Comparison of ENCODE assay signal across 34 mouse cellular contexts in the genomic region with DNA sequence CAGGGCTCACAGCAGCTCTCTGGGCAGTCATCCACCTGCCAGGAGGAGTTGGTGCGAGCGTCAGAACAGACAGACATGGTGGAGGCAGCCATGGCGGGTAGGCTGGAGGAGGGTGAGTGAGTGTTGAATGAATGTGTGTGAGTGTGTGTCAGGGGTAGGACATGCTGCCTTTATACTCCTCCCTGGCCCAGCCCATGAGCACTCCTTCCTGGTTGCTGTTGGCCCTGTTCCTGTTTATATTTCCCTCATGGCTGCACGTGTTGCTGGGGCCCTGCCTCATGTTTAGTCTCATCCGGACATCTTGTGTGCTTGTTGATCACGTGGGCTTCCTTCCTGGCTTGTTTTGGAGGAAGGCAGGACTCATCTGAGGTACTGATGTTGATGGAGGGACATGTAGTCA. TPM values are rescaled to one million over a fixed set of nuclear protein-coding genes. Genes with fewer than 3 reads are reported as not detected.
DNase-seq lines count a peak whose midpoint lies in the region; ATAC-seq and TF ChIP-seq lines count a peak whose summit lies in the region.
"Had no signal": no experiment of that assay in that cellular context is flagged by ENCODE, and none has a peak within 500 bp of the region (broad histone marks: within the 10 kb centered on the region; RNA-seq: fewer than 3 reads in every experiment).

A gene (minus strand): TSS at position 145 of the 400 bp plus-strand sequence.

- no peak within 1 kb of the TSS for H3K4me2 ChIP-seq in lung, embryonic 16.5 days (ENCODE audit: low read depth, low read length)
- no peak within 1 kb of the TSS for H3K4me2 ChIP-seq in stomach, postnatal 0 days (replicated peaks; ENCODE audit: low read depth)
- H3K4me2 ChIP-seq: embryonic facial prominence, embryonic 12.5 days; embryonic facial prominence, embryonic 15.5 days; heart, embryonic 13.5 days; hindbrain, embryonic 14.5 days had no signal

- H3K9ac ChIP-seq in lung, embryonic 16.5 days (ENCODE audit: low read length) = no peak within 1 kb of the TSS
- H3K9ac ChIP-seq in stomach, postnatal 0 days (ENCODE audit: low read length) = no peak within 1 kb of the TSS
- H3K9ac ChIP-seq: embryonic facial prominence, embryonic 12.5 days; embryonic facial prominence, embryonic 15.5 days; forebrain, postnatal 0 days; heart, embryonic 13.5 days; hindbrain, embryonic 14.5 days had no signal

- no peak within 1 kb of the TSS for H3K27ac ChIP-seq in lung, embryonic 16.5 days (ENCODE audit: low read length)
- H3K27ac ChIP-seq in stomach, postnatal 0 days (replicated peaks) = no peak within 1 kb of the TSS
- H3K27ac ChIP-seq: embryonic facial prominence, embryonic 12.5 days; embryonic facial prominence, embryonic 15.5 days; gastrocnemius, adult 2 months; heart, embryonic 10.5 days; heart, embryonic 13.5 days; hindbrain, embryonic 14.5 days; hindbrain, postnatal 0 days had no signal

- H3K9me3 ChIP-seq in lung, embryonic 16.5 days (ENCODE audit: control insufficient read depth, low read length) = no peaks in the 10 kb centered on the region
- no peaks in the 10 kb centered on the region for H3K9me3 ChIP-seq in stomach, postnatal 0 days (ENCODE audit: control insufficient read depth, low read length)
- H3K9me3 ChIP-seq: embryonic facial prominence, embryonic 12.5 days; embryonic facial prominence, embryonic 15.5 days; heart, embryonic 10.5 days had no signal

- TF ChIP-seq CTCF in stomach, postnatal 0 days (IDR thresholded peaks at IDR 0.05; ENCODE audit: low read depth) = no peak

- H3K4me3 ChIP-seq in lung, embryonic 16.5 days (ENCODE audit: low read length) = no peak within 1 kb of the TSS
- no peak within 1 kb of the TSS for H3K4me3 ChIP-seq in stomach, postnatal 0 days (ENCODE audit: low read depth, low read length)
- H3K4me3 ChIP-seq: embryonic facial prominence, embryonic 12.5 days; embryonic facial prominence, embryonic 15.5 days; gastrocnemius, adult 2 months; heart, embryonic 10.5 days; heart, embryonic 13.5 days had no signal

- no peaks in the 10 kb centered on the region for H3K27me3 ChIP-seq in lung, embryonic 16.5 days (ENCODE audit: control insufficient read depth, insufficient read depth, low read depth, low read length)
- H3K27me3 ChIP-seq in stomach, postnatal 0 days (ENCODE audit: control insufficient read depth, insufficient read depth, low read length) = no peaks in the 10 kb centered on the region
- H3K27me3 ChIP-seq: embryonic facial prominence, embryonic 12.5 days; embryonic facial prominence, embryonic 15.5 days; heart, embryonic 13.5 days had no signal

- no peak for DNase-seq in lung, postnatal 14 days
- peak; percentile 19 for DNase-seq in MN1 (ENCODE audit: low spot score)
- DNase-seq in lung, postnatal 36 days = peak; percentile 2
- no peak for DNase-seq in stomach, postnatal 0 days (ENCODE audit: low spot score)
- DNase-seq in adrenal gland, postnatal 14 days = no peak
- DNase-seq: adrenal gland, adult 8-10 months; adrenal gland, postnatal 36 days; cerebellum, adult 2 months; cerebellum, adult 9-11 months; cerebellum, postnatal 25 days; forebrain, postnatal 0 days; gastrocnemius, adult 2 months; gastrocnemius, postnatal 14 days; heart, adult 18-20 months; heart, postnatal 14 days; heart, postnatal 4 days had no signal

- no peaks in the 10 kb centered on the region for H3K36me3 ChIP-seq in lung, embryonic 16.5 days (ENCODE audit: control insufficient read depth, insufficient read depth, low read length)
- no peaks in the 10 kb centered on the region for H3K36me3 ChIP-seq in stomach, postnatal 0 days (ENCODE audit: control insufficient read depth, insufficient read depth, low read length)
- H3K36me3 ChIP-seq: embryonic facial prominence, embryonic 12.5 days; embryonic facial prominence, embryonic 15.5 days; heart, embryonic 10.5 days; heart, embryonic 13.5 days had no signal

- peak; percentile 47; the same call in 1 of the 2 replicates for ATAC-seq in lung, embryonic 16.5 days (ENCODE audit: low read depth)
- peak; percentile 29; the same call in 1 of the 2 replicates for ATAC-seq in stomach, postnatal 0 days (ENCODE audit: low FRiP score, low TSS enrichment)
- ATAC-seq: activated CD4-positive, CD25-positive, alpha-beta regulatory T cell, adult 4 months; CD4-positive, CD25-positive, alpha-beta regulatory T cell, adult 4 months; forebrain, embryonic 14.5 days; forebrain, postnatal 0 days; hindbrain, postnatal 0 days had no signal

- 52% methylated on average over 6 of the region's 6 CpGs for WGBS in lung, embryonic 16.5 days
- WGBS in stomach, postnatal 0 days = 50% methylated on average over 6 of the region's 6 CpGs

- no peak for TF ChIP-seq EP300 in stomach, postnatal 0 days (optimal IDR thresholded peaks at IDR 0.05)

- no peaks in the 10 kb centered on the region for H3K4me1 ChIP-seq in lung, embryonic 16.5 days (replicated peaks; ENCODE audit: control insufficient read depth, insufficient read depth, low read length)
- H3K4me1 ChIP-seq in stomach, postnatal 0 days (replicated peaks; ENCODE audit: control insufficient read depth, insufficient read depth) = no peaks in the 10 kb centered on the region
- H3K4me1 ChIP-seq: embryonic facial prominence, embryonic 12.5 days; embryonic facial prominence, embryonic 15.5 days; heart, embryonic 10.5 days; heart, embryonic 13.5 days had no signal

RNA-seq across cellular contexts. Expression of the gene that starts here (rescaled TPM):
- polyA plus RNA-seq in lung, embryonic 16.5 days (2015; fragmentation: Nextera tagmentation; extraction: Ambion mirVana) = not detected in 2 replicates
- polyA plus RNA-seq in stomach, postnatal 0 days (2015; fragmentation: Nextera tagmentation; extraction: Ambion mirVana) = not detected in 2 replicates
- not detected in 2 replicates for total RNA-seq in adrenal gland, postnatal 14 days (2021)
- total RNA-seq: adrenal gland, adult 8-10 months; adrenal gland, postnatal 36 days; common myeloid progenitor, adult 5-6 weeks; forebrain, postnatal 0 days; gastrocnemius, adult 2 months; gastrocnemius, postnatal 14 days; gastrocnemius, postnatal 4 days; heart, adult 18-20 months; heart, postnatal 14 days; heart, postnatal 4 days; hindbrain, postnatal 0 days; MEL had no signal
- polyA plus RNA-seq: activated CD4-positive, CD25-positive, alpha-beta regulatory T cell, adult 4 months; C2C12; CD4-positive, CD25-positive, alpha-beta regulatory T cell, adult 4 months; cerebellum, adult 2 months; embryonic facial prominence, embryonic 12.5 days; forebrain, embryonic 11.5 days; forebrain, embryonic 14.5 days; forebrain, postnatal 0 days; frontal cortex, adult 2 months; heart, embryonic 10.5 days; heart, embryonic 13.5 days; heart, embryonic 16.5 days; hindbrain, embryonic 11.5 days; hindbrain, embryonic 14.5 days; hindbrain, postnatal 0 days had no signal

Comparison
In these comparisons a context has a peak if more than half of its experiments do, and no peak if none do; other contexts are left out.
1. DNase-seq: peak in MN1 (single experiment) and lung, postnatal 36 days (single experiment); none in lung, postnatal 14 days (single experiment), stomach, postnatal 0 days (single experiment) and adrenal gland, postnatal 14 days (single experiment).
2. Peak in ATAC-seq in lung, embryonic 16.5 days; RNA of the gene not detected or under 1 TPM.
3. Peak in ATAC-seq in stomach, postnatal 0 days; RNA of the gene not detected or under 1 TPM.